Mouse (Mus musculus): ENCODE measurements at regions not wholly inside any gene's neighbourhood (a gene's known extent, or its start where the extent isn't known, plus 50 kb on each side); places are given as distances from the start of the nearest gene placed in this dataset.

DNA sequence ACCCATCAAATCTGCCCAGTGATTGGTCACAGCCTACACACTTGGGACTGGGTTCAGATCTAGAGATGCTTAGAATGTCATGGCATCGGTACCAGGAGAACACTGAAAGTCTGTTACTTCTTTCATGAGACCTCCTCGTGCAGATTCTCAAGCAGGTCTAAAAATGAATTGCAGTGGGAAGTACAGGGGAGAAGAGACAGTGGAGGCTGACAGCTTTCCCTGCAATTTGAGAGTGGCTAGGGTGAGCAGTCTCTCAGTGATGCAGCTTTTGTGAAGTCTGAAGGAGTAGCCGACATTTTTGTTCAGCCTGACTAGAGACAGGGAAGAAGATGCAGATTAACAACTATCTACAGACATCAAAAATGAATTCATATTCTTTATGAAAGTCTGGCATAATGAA is 112.5 kb downstream of the Fam198b start:
- Histone ChIP-seq H3K27ac (ENCODE audit: insufficient read depth, low read depth) (no peak overlapping the region), H3K4me1 (ENCODE audit: control insufficient read depth in 1 of 2, insufficient read depth in 2 of 2) (peaks cover 0 to 7% of the 10 kb centered on the region in 2 experiments; a peak in 1 of 4 replicates), H3K79me2 (replicated peaks; ENCODE audit: control insufficient read depth, extremely low read depth, insufficient read depth, poor library complexity, severe bottlenecking) (no peaks in the 10 kb centered on the region), H3K9ac (ENCODE audit: insufficient read depth, low read depth) (no peak overlapping the region), H3K36me3 (replicated peaks in 1 of 2; ENCODE audit: control insufficient read depth in 1 of 2, insufficient read depth in 1 of 2, low read length in 1 of 2) (no peaks in the 10 kb centered on the region), H3K9me3 (replicated peaks; ENCODE audit: low read length) (no peaks in the 10 kb centered on the region), H3K4me2 (ENCODE audit: insufficient read depth, low read depth, poor library complexity, severe bottlenecking) (no peak overlapping the region), H3K4me3 (replicated peaks in 1 of 3; ENCODE audit: low read depth in 2 of 3, low read length in 2 of 3, poor library complexity in 1 of 3) (no peak overlapping the region), H3K27me3 (replicated peaks) (no peaks in the 10 kb centered on the region)
- DNase-seq (ENCODE audit: extremely low read depth): no peak
- dilution Hi-C loops (cut with MboI; ENCODE audit: extremely low pct_ligation_motif_present, extremely low pct_unique_long_range_greater_than_20kb, low sequenced_read_pairs): no loop called here
- in situ Hi-C loops (cut with MboI; ENCODE audit: low pct_ligation_motif_present, low pct_unique_long_range_greater_than_20kb, low sequenced_read_pairs): no loop called here
- TF ChIP-seq SMC3 (IDR thresholded peaks at IDR 0.05; ENCODE audit: low read depth, low read length) (no peak), CTCF (conservative IDR thresholded peaks at IDR 0.05 in 1 of 2, IDR thresholded peaks at IDR 0.05 in 1 of 2; ENCODE audit: low read depth in 2 of 2, low read length in 2 of 2) (no peak), IRF4 (IDR thresholded peaks at IDR 0.05; ENCODE audit: low read depth, low read length) (no peak), ZNF384 (IDR thresholded peaks at IDR 0.05; ENCODE audit: low read depth, low read length) (no peak), ZKSCAN1 (IDR thresholded peaks at IDR 0.05; ENCODE audit: borderline replicate concordance, low read depth, low read length) (no peak), TBP (conservative IDR thresholded peaks at IDR 0.05; ENCODE audit: low read depth, low read length) (no peak), NELFE (IDR thresholded peaks at IDR 0.05; ENCODE audit: low read depth, low read length) (no peak), UBTF (IDR thresholded peaks at IDR 0.05; ENCODE audit: low read depth, low read length) (no peak), RAD21 (IDR thresholded peaks at IDR 0.05; ENCODE audit: low read depth, low read length) (no peak), EP300 (IDR thresholded peaks at IDR 0.05; ENCODE audit: low read length) (no peak), MAX (IDR thresholded peaks at IDR 0.05; ENCODE audit: low read length) (no peak), BHLHE40 (IDR thresholded peaks at IDR 0.05; ENCODE audit: low read depth, low read length) (no peak)

GRCm38 (mm10) chr3:80002335-80002734 is 118.0 kb downstream of the Fam198b start:
- no peaks in the 10 kb centered on the region for H3K27me3 ChIP-seq (replicated peaks)
- H3K4me2 ChIP-seq (ENCODE audit: insufficient read depth, low read depth, poor library complexity, severe bottlenecking): no peak overlapping the region
- no peaks in the 10 kb centered on the region for H3K36me3 ChIP-seq (replicated peaks in 1 of 2; ENCODE audit: control insufficient read depth in 1 of 2, insufficient read depth in 1 of 2, low read length in 1 of 2)
- in situ Hi-C loops (cut with MboI; ENCODE audit: low pct_ligation_motif_present, low pct_unique_long_range_greater_than_20kb, low sequenced_read_pairs): no loop called here
- no peaks in the 10 kb centered on the region for H3K79me2 ChIP-seq (replicated peaks; ENCODE audit: control insufficient read depth, extremely low read depth, insufficient read depth, poor library complexity, severe bottlenecking)
- H3K4me3 ChIP-seq (replicated peaks in 1 of 3; ENCODE audit: low read depth in 2 of 3, low read length in 2 of 3, poor library complexity in 1 of 3): no peak overlapping the region
- no peaks in the 10 kb centered on the region for H3K4me1 ChIP-seq (ENCODE audit: control insufficient read depth in 1 of 2, insufficient read depth in 2 of 2)
- no peak for DNase-seq (ENCODE audit: extremely low read depth)
- no peak for TF ChIP-seq ZC3H11A (IDR thresholded peaks at IDR 0.05; ENCODE audit: low read depth, low read length)
- TF ChIP-seq MYC (IDR thresholded peaks at IDR 0.05; ENCODE audit: low read depth, low read length): no peak
- TF ChIP-seq CHD1 (IDR thresholded peaks at IDR 0.05; ENCODE audit: low read depth, low read length): no peak
- no peak for TF ChIP-seq SIN3A (IDR thresholded peaks at IDR 0.05; ENCODE audit: low read length)
- TF ChIP-seq MAZ (IDR thresholded peaks at IDR 0.05; ENCODE audit: low read depth, low read length): no peak
- H3K27ac ChIP-seq (ENCODE audit: insufficient read depth, low read depth): no peak overlapping the region
- dilution Hi-C loops (cut with MboI; ENCODE audit: extremely low pct_ligation_motif_present, extremely low pct_unique_long_range_greater_than_20kb, low sequenced_read_pairs): no loop called here
- no peak overlapping the region for H3K9ac ChIP-seq (ENCODE audit: insufficient read depth, low read depth)
- no peaks in the 10 kb centered on the region for H3K9me3 ChIP-seq (replicated peaks; ENCODE audit: low read length)
